Mouse (Mus musculus) adipocyte (in vitro differentiated cells): ENCODE data around the gene Tchp.
A peak's percentile ranks its signal among the peaks of the same experiment; 100 is the strongest.

ENCODE experiments used
- DNase-seq: peaks from one replicate; pipeline ENCODE4 v3.0.0-alpha.2; 2016; ENCODE audit warnings: low spot score

Gene Tchp

GRCm38 (mm10) chr5:114707265-114708068 lies at the start of gene Tchp:
Gene Tchp (plus strand): TSS chr5:114707760.
- peak; percentile 96 for DNase-seq

GRCm38 (mm10) chr5:114658255-114658654 lies 49.3 kb upstream of the Tchp start, which contains the start of gene Trpv4:
Gene Trpv4 (minus strand): TSS chr5:114658421.
- DNase-seq = no peak

- DNase-seq = no peak
Measured at GRCm38 (mm10) chr5:114661029-114661428, 46.5 kb upstream of the Tchp start.

- DNase-seq = no peak
Measured at GRCm38 (mm10) chr5:114664139-114664538, 43.4 kb upstream of the Tchp start.

GRCm38 (mm10) chr5:114664750-114665149 lies 42.8 kb upstream of the Tchp start:
- no peak for DNase-seq

GRCm38 (mm10) chr5:114666659-114667058 lies 40.9 kb upstream of the Tchp start:
- no peak for DNase-seq

- DNase-seq = peak; percentile 99
Measured at GRCm38 (mm10) chr5:114667228-114667856, 40.2 kb upstream of the Tchp start.

- DNase-seq = no peak
Measured at GRCm38 (mm10) chr5:114669014-114669413, 38.5 kb upstream of the Tchp start.

- DNase-seq = no peak
Measured at GRCm38 (mm10) chr5:114673114-114673513, 34.4 kb upstream of the Tchp start.

GRCm38 (mm10) chr5:114674594-114674993 lies 33.0 kb upstream of the Tchp start:
- DNase-seq = no peak

- DNase-seq = no peak
Measured at GRCm38 (mm10) chr5:114679841-114680591, 27.5 kb upstream of the Tchp start.

GRCm38 (mm10) chr5:114680676-114681285 lies 26.8 kb upstream of the Tchp start:
- DNase-seq = no peak

GRCm38 (mm10) chr5:114681717-114682116 lies 25.8 kb upstream of the Tchp start:
- DNase-seq = no peak

- peak; percentile 67 for DNase-seq
Measured at GRCm38 (mm10) chr5:114685986-114686385, 21.6 kb upstream of the Tchp start.

- peak; percentile 55 for DNase-seq
Measured at GRCm38 (mm10) chr5:114686726-114687210, 20.8 kb upstream of the Tchp start.

GRCm38 (mm10) chr5:114687901-114688300 lies 19.7 kb upstream of the Tchp start:
- DNase-seq = peak; percentile 51

- DNase-seq = no peak
Measured at GRCm38 (mm10) chr5:114688703-114689102, 18.9 kb upstream of the Tchp start.

- DNase-seq = peak; percentile 33
Measured at GRCm38 (mm10) chr5:114689700-114690366, 17.7 kb upstream of the Tchp start.

GRCm38 (mm10) chr5:114690633-114691567 lies 16.7 kb upstream of the Tchp start, which contains the start of gene Gltp:
Gene Gltp (minus strand): TSS chr5:114690984.
- DNase-seq = peak; percentile 92

- DNase-seq = no peak
Measured at GRCm38 (mm10) chr5:114695775-114696174, 11.8 kb upstream of the Tchp start.
